Comparison of ENCODE assay signal across 9 mouse cellular contexts in the genomic region with DNA sequence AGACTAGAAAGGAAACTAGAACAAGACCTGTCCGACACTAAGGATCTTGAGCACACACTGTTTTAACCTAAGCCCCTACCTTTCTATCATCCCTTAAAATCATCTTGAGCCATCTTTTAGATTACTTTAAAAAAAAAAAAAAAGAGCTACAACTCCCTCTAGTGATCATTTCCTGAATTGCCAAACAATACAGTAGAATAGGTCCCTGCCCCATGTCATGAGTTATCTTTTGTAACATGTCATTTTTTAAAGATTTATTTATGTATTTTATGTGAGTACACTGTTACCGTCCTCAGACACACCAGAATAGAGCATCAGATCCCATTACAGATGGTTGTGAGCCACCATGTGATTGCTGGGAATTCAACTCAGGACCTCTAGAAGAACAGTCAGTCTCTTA. TPM values are rescaled to one million over a fixed set of nuclear protein-coding genes. Genes with fewer than 3 reads are reported as not detected.
DNase-seq lines count a peak whose midpoint lies in the region; ATAC-seq and TF ChIP-seq lines count a peak whose summit lies in the region.
"Had no signal": no experiment of that assay in that cellular context is flagged by ENCODE, and none has a peak within 500 bp of the region (broad histone marks: within the 10 kb centered on the region; RNA-seq: fewer than 3 reads in every experiment).

No protein-coding gene starts in this region.

- 52% methylated on average over 2 of the region's 2 CpGs for WGBS in intestine, embryonic 16.5 days
- 58% methylated on average over 2 of the region's 2 CpGs for WGBS in intestine, embryonic 15.5 days
- WGBS in liver, postnatal 0 days (ENCODE audit: insufficient replicate concordance): 33% methylated on average over 2 of the region's 2 CpGs

- H3K9me3 ChIP-seq in intestine, embryonic 16.5 days (ENCODE audit: control insufficient read depth, low read length): no peaks in the 10 kb centered on the region
- no peaks in the 10 kb centered on the region for H3K9me3 ChIP-seq in intestine, embryonic 15.5 days
- no peaks in the 10 kb centered on the region for H3K9me3 ChIP-seq in G1E (replicated peaks)
- H3K9me3 ChIP-seq in liver, postnatal 0 days (ENCODE audit: low read length): no peaks in the 10 kb centered on the region

- intact Hi-C loops in heart, postnatal 25 days (cut with DNase I): loop anchor here (5.0 kb wide), 1 partner anchor 36 kb away; a partner anchor contains a TSS

- H3K4me3 ChIP-seq in intestine, embryonic 16.5 days (ENCODE audit: low read length): no peak overlapping the region
- H3K4me3 ChIP-seq in intestine, embryonic 15.5 days (replicated peaks): no peak overlapping the region
- no peak overlapping the region for H3K4me3 ChIP-seq in G1E (ENCODE audit: low read depth, low read length)
- H3K4me3 ChIP-seq in liver, postnatal 0 days (ENCODE audit: low read depth, low read length): no peak overlapping the region

- H3K27me3 ChIP-seq in intestine, embryonic 16.5 days (replicated peaks; ENCODE audit: control insufficient read depth, insufficient read depth, low read length): no peaks in the 10 kb centered on the region
- H3K27me3 ChIP-seq in intestine, embryonic 15.5 days (replicated peaks): no peaks in the 10 kb centered on the region
- no peaks in the 10 kb centered on the region for H3K27me3 ChIP-seq in G1E (ENCODE audit: insufficient read depth, low read length)
- H3K27me3 ChIP-seq in liver, postnatal 0 days (ENCODE audit: insufficient read depth, low read length): no peaks in the 10 kb centered on the region

- no peaks in the 10 kb centered on the region for H3K36me3 ChIP-seq in intestine, embryonic 16.5 days (ENCODE audit: control insufficient read depth, insufficient read depth, low read length)
- no peaks in the 10 kb centered on the region for H3K36me3 ChIP-seq in intestine, embryonic 15.5 days
- H3K36me3 ChIP-seq in G1E (replicated peaks): peaks cover 35% of the 10 kb centered on the region
- H3K36me3 ChIP-seq in liver, postnatal 0 days (replicated peaks; ENCODE audit: insufficient read depth, low read length): peaks cover 16% of the 10 kb centered on the region; the same call in 1 of the 2 replicates

- peak; percentile 26 to 40 for DNase-seq in B cell, adult 2 months
- no peak for DNase-seq in G1E (ENCODE audit: low spot score)
- DNase-seq in liver, postnatal 0 days: no peak
- DNase-seq in right cerebral cortex, adult 18-20 months: no peak
- no peak for DNase-seq in left cerebral cortex, adult 18-20 months (ENCODE audit: low spot score in 2 of 2)
- no peak for DNase-seq in heart, postnatal 25 days (ENCODE audit: low spot score)
- DNase-seq: thymus, postnatal 25 days had no signal

- no peak overlapping the region for H3K27ac ChIP-seq in intestine, embryonic 16.5 days (ENCODE audit: low read length)
- no peak overlapping the region for H3K27ac ChIP-seq in intestine, embryonic 15.5 days
- H3K27ac ChIP-seq in liver, postnatal 0 days (ENCODE audit: low read depth): no peak overlapping the region

- H3K4me1 ChIP-seq in intestine, embryonic 16.5 days (ENCODE audit: control insufficient read depth, insufficient read depth, low read length): no peaks in the 10 kb centered on the region
- H3K4me1 ChIP-seq in intestine, embryonic 15.5 days (replicated peaks): no peaks in the 10 kb centered on the region
- peaks cover 19% of the 10 kb centered on the region for H3K4me1 ChIP-seq in G1E (ENCODE audit: insufficient read depth, low read depth, low read length)
- H3K4me1 ChIP-seq in liver, postnatal 0 days (ENCODE audit: insufficient read depth): 0 out of 2 replicates have a peak, but pooled peaks cover 2% of the 10 kb centered on the region

- ATAC-seq in intestine, embryonic 16.5 days: peak; percentile 31; the same call in 1 of the 2 replicates
- no peak for ATAC-seq in intestine, embryonic 15.5 days
- ATAC-seq in G1E (ENCODE audit: extremely low read depth, insufficient number of reproducible peaks, low FRiP score, poor library complexity, severe bottlenecking): peak; percentile 36; the same call in 1 of the 2 replicates
- ATAC-seq in liver, postnatal 0 days: 0 out of 2 replicates have a peak, but pooled peaks have one; percentile 31

- no peak overlapping the region for H3K9ac ChIP-seq in intestine, embryonic 16.5 days (ENCODE audit: low read depth, low read length)
- no peak overlapping the region for H3K9ac ChIP-seq in intestine, embryonic 15.5 days
- H3K9ac ChIP-seq in liver, postnatal 0 days (replicated peaks): no peak overlapping the region

- no peak for TF ChIP-seq EP300 in liver, postnatal 0 days (IDR thresholded peaks at IDR 0.05; ENCODE audit: low read depth)

- H3K4me2 ChIP-seq in intestine, embryonic 16.5 days (ENCODE audit: low read depth, low read length): no peak overlapping the region
- H3K4me2 ChIP-seq in intestine, embryonic 15.5 days (replicated peaks): no peak overlapping the region
- peak overlapping the region; percentile 68; the same call in 1 of the 2 replicates for H3K4me2 ChIP-seq in liver, postnatal 0 days (ENCODE audit: low read depth, low read length)

- no peak for TF ChIP-seq CTCF in G1E (IDR thresholded peaks at IDR 0.05; ENCODE audit: low read depth, low read length)
- TF ChIP-seq CTCF in liver, postnatal 0 days (IDR thresholded peaks at IDR 0.05; ENCODE audit: low read depth): peak; percentile 56

RNA-seq across cellular contexts. Expression of a gene that starts 2.0 kb away (rescaled TPM):
- 1.5 and 2.1 TPM in 2 replicates for polyA plus RNA-seq in intestine, embryonic 16.5 days (2015; fragmentation: Nextera tagmentation; extraction: Ambion mirVana)
- 1.7 and 1.8 TPM in 2 replicates for polyA plus RNA-seq in intestine, embryonic 15.5 days (2015; fragmentation: Nextera tagmentation; extraction: Ambion mirVana)
- 19.2 and 20.8 TPM in 2 replicates for total RNA-seq in G1E (2014; fragmentation: Nextera tagmentation)
- 6.0 and 7.5 TPM in 2 replicates for total RNA-seq in G1E (2017)
- polyA plus RNA-seq in G1E (2012): 1.9 and 2.0 TPM in 2 replicates
- polyA plus RNA-seq in liver, postnatal 0 days (2015; fragmentation: Nextera tagmentation; extraction: Ambion mirVana): 2.1 and 2.7 TPM in 2 replicates
- 1 to 10 TPM; 1.3 to 2.1 TPM for total RNA-seq in left cerebral cortex, adult 18-20 months (2021)
- 1 to 10 TPM; 6.8 to 7.0 TPM for total RNA-seq in heart, postnatal 25 days (2021)

RNA-seq across cellular contexts. Expression of a gene that starts 10.2 kb away (rescaled TPM):
- polyA plus RNA-seq in intestine, embryonic 16.5 days (2015; fragmentation: Nextera tagmentation; extraction: Ambion mirVana): 432 and 438 TPM in 2 replicates
- polyA plus RNA-seq in intestine, embryonic 15.5 days (2015; fragmentation: Nextera tagmentation; extraction: Ambion mirVana): 531 and 618 TPM in 2 replicates
- total RNA-seq in G1E (2014; fragmentation: Nextera tagmentation) (374 and 438 TPM in 2 replicates), G1E (2017) (1,244 and 1,575 TPM in 2 replicates)
- polyA plus RNA-seq in G1E (2012): 48.0 and 51.7 TPM in 2 replicates
- 412 and 430 TPM in 2 replicates for polyA plus RNA-seq in liver, postnatal 0 days (2015; fragmentation: Nextera tagmentation; extraction: Ambion mirVana)
- 100 to 1,000 TPM; 308 to 322 TPM for total RNA-seq in left cerebral cortex, adult 18-20 months (2021)
- total RNA-seq in heart, postnatal 25 days (2021): 100 to 1,000 TPM; 178 to 197 TPM

RNA-seq across cellular contexts. Expression of a gene that starts 37.4 kb away (rescaled TPM):
- polyA plus RNA-seq in intestine, embryonic 16.5 days (2015; fragmentation: Nextera tagmentation; extraction: Ambion mirVana): 23.1 and 24.9 TPM in 2 replicates
- 22.9 and 25.9 TPM in 2 replicates for polyA plus RNA-seq in intestine, embryonic 15.5 days (2015; fragmentation: Nextera tagmentation; extraction: Ambion mirVana)
- total RNA-seq in G1E (2014; fragmentation: Nextera tagmentation): 109 and 121 TPM in 2 replicates
- total RNA-seq in G1E (2017): 66.7 and 79.5 TPM in 2 replicates
- 4.5 and 5.8 TPM in 2 replicates for polyA plus RNA-seq in G1E (2012)
- 6.8 and 7.2 TPM in 2 replicates for polyA plus RNA-seq in liver, postnatal 0 days (2015; fragmentation: Nextera tagmentation; extraction: Ambion mirVana)
- total RNA-seq in left cerebral cortex, adult 18-20 months (2021): 10 to 100 TPM; 20.7 to 21.8 TPM
- 10 to 100 TPM; 12.8 to 15.2 TPM for total RNA-seq in heart, postnatal 25 days (2021)

RNA-seq across cellular contexts. Expression of a gene that starts 42.8 kb away (rescaled TPM):
- 0.05 and 0.06 TPM in 2 replicates for polyA plus RNA-seq in intestine, embryonic 16.5 days (2015; fragmentation: Nextera tagmentation; extraction: Ambion mirVana)
- 0.11 and 0.14 TPM in 2 replicates for polyA plus RNA-seq in intestine, embryonic 15.5 days (2015; fragmentation: Nextera tagmentation; extraction: Ambion mirVana)
- total RNA-seq in G1E (2014; fragmentation: Nextera tagmentation) (not detected in 2 replicates), G1E (2017) (0.05 TPM in 1 of 2 replicates, not detected in the other)
- polyA plus RNA-seq in G1E (2012): not detected in 2 replicates
- not detected in 2 replicates for polyA plus RNA-seq in liver, postnatal 0 days (2015; fragmentation: Nextera tagmentation; extraction: Ambion mirVana)
- total RNA-seq in left cerebral cortex, adult 18-20 months (2021): under 1 TPM; 0.35 to 0.74 TPM
- 1 to 10 TPM; 1.6 to 2.3 TPM for total RNA-seq in heart, postnatal 25 days (2021)

Comparison
In these comparisons a context has a peak if more than half of its experiments do, and no peak if none do; other contexts are left out.
1. DNase-seq: peak in B cell, adult 2 months (2 of 2); none in G1E (single experiment), liver, postnatal 0 days (single experiment), right cerebral cortex, adult 18-20 months (single experiment), left cerebral cortex, adult 18-20 months (0 of 2) and heart, postnatal 25 days (single experiment).